Mouse (Mus musculus): ENCODE data around the gene Map3k5. TPM values are rescaled to one million over a fixed set of nuclear protein-coding genes. Genes with fewer than 3 reads are reported as not detected.
"Not testable (repeated sequence)": the region's sequence is repeated elsewhere in the genome, so short reads cannot be mapped to it uniquely, and the experiment has no call there.

Map3k5 gene
- total RNA-seq, 2 experiments from 2014 or later = 22.6 to 23.5 TPM

DNA sequence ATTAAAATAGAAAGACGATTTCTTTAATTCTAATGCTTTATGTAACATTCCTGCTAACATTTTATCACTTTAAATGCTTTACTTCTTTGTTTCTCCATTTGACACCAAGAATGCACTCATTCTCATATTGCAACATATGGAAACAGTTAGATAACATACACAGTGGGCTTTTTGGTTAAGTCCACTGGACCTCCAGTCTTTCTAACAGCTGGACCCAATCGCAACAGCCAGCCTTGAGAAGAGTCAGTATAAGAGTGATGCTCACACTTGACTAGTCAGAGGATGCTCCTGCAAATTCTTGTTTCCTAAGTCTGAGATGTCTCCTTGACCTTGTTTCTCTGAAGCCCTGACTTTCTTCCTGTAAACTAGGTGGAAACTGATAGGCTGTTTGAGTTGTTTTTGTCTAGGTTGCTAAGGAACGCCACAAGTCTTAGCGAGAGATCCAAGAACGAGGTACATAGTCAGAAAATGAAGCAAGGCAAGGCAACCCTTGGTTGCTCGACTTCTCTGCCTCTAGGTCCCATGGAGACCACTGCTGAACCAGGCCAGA lies 26.6 kb downstream of the Map3k5 start:
- DNase-seq (ENCODE audit: extremely low spot score in 1 of 2, low spot score in 1 of 2) = no peak

DNA sequence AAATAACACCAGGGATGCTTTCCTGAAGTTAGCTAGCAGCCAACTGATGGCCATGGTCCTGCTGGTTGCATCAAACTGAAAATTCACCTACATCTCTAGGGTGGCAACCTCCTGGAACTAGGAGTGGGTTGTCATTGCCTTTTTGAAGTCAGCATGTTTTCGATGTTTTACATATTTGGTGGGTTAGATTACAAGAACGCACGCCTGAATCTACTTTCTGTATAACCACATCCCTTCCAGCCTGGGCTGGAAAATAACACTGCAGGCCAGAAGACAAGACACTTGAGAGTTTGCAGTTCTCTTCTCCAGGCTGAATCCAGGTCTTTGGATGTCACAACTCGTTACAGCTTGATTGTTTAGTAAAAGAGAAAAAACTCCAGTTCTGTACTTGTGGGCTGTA lies 28.5 kb downstream of the Map3k5 start:
- no peak for DNase-seq (ENCODE audit: extremely low spot score in 1 of 2, low spot score in 1 of 2)

GRCm38 (mm10) chr10:19963206-19963605 lies 28.9 kb downstream of the Map3k5 start:
- DNase-seq (ENCODE audit: extremely low spot score in 1 of 2, low spot score in 1 of 2) = no peak

DNA sequence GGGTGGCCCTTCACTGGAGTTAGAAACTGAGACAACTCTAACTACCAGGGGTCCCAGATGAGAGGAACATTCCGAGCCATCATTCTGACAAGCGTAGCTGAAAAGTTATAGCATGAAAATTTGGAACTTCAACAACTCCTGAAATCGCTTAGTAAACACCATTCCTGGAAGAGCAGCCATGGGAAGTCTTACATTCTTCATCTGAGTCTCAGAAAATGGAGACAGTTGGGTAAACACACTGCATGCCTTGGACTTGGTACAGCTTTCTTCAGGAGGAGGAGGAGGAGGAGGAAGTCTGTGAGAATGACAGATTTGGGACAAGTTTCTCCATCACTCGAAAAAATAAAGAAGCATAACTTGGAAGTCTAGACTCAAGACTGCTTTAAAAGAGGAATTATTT lies 29.8 kb downstream of the Map3k5 start:
- no peak for DNase-seq (ENCODE audit: extremely low spot score in 1 of 2, low spot score in 1 of 2)

DNA sequence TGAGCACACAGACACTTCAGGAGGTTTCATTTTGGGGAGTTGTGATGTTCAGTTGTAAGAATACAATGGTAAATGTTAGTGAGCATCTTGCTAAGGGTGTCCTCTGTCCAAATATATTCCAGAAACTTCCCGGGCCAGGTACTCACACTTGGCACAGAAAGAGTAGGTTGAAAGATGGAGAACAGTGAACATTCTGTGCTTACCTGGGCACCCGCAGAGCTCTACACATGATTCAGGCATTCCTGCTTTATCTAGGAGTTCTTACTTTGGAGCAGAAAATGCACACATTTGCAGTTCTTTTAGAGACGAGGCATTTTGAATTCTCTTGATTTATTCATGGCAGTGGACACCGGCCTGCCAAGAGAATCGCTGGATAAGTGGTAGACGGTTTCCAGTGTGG lies 32.3 kb downstream of the Map3k5 start:
- DNase-seq (ENCODE audit: extremely low spot score in 1 of 2, low spot score in 1 of 2) = no peak

DNA sequence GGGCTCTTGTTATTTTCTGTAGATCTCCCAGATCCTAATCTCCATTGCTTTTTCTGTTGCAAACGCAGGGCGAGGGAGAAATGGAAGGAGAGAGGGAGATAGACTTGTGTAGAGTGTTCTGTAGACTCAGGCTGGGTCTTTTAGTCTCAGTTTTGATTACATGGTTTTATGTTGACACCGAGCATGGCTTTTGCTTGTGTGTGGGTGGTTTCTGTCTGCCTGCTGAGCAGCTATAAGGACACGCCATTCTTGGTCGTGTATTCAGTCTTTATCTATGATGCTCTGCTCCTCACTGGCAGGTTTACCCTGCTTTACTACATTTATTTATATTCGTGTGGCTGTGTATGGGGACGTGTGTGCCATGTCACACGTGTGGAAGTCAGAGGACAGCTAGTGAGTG lies 34.2 kb downstream of the Map3k5 start:
- no peak for DNase-seq (ENCODE audit: extremely low spot score in 1 of 2, low spot score in 1 of 2)

GRCm38 (mm10) chr10:19969831-19970460 lies 35.7 kb downstream of the Map3k5 start:
- no peak for DNase-seq (ENCODE audit: extremely low spot score in 1 of 2, low spot score in 1 of 2)

- not testable (repeated sequence) for DNase-seq (ENCODE audit: extremely low spot score in 1 of 2, low spot score in 1 of 2)
Observed at GRCm38 (mm10) chr10:19971491-19971890, 37.2 kb downstream of the Map3k5 start.

GRCm38 (mm10) chr10:19973321-19974108 lies 39.2 kb downstream of the Map3k5 start:
- DNase-seq (ENCODE audit: extremely low spot score in 1 of 2, low spot score in 1 of 2) = no peak

- DNase-seq (ENCODE audit: extremely low spot score in 1 of 2, low spot score in 1 of 2) = no peak
Observed at GRCm38 (mm10) chr10:19977557-19977956, 43.3 kb downstream of the Map3k5 start.

- DNase-seq (ENCODE audit: extremely low spot score in 1 of 2, low spot score in 1 of 2) = no peak
Observed at GRCm38 (mm10) chr10:19978662-19979199, 44.5 kb downstream of the Map3k5 start.

GRCm38 (mm10) chr10:19987736-19988135 lies 53.5 kb downstream of the Map3k5 start:
- DNase-seq (ENCODE audit: extremely low spot score in 1 of 2, low spot score in 1 of 2) = peak in 1 of 2 experiments; percentile 7

GRCm38 (mm10) chr10:19989986-19990385 lies 55.7 kb downstream of the Map3k5 start:
- DNase-seq (ENCODE audit: extremely low spot score in 1 of 2, low spot score in 1 of 2) = no peak

GRCm38 (mm10) chr10:19990638-19991037 lies 56.4 kb downstream of the Map3k5 start:
- DNase-seq (ENCODE audit: extremely low spot score in 1 of 2, low spot score in 1 of 2) = no peak

GRCm38 (mm10) chr10:19991237-19991865 lies 57.1 kb downstream of the Map3k5 start:
- no peak for DNase-seq (ENCODE audit: extremely low spot score in 1 of 2, low spot score in 1 of 2)

GRCm38 (mm10) chr10:19991866-19992252 lies 57.6 kb downstream of the Map3k5 start:
- no peak for DNase-seq (ENCODE audit: extremely low spot score in 1 of 2, low spot score in 1 of 2)

DNA sequence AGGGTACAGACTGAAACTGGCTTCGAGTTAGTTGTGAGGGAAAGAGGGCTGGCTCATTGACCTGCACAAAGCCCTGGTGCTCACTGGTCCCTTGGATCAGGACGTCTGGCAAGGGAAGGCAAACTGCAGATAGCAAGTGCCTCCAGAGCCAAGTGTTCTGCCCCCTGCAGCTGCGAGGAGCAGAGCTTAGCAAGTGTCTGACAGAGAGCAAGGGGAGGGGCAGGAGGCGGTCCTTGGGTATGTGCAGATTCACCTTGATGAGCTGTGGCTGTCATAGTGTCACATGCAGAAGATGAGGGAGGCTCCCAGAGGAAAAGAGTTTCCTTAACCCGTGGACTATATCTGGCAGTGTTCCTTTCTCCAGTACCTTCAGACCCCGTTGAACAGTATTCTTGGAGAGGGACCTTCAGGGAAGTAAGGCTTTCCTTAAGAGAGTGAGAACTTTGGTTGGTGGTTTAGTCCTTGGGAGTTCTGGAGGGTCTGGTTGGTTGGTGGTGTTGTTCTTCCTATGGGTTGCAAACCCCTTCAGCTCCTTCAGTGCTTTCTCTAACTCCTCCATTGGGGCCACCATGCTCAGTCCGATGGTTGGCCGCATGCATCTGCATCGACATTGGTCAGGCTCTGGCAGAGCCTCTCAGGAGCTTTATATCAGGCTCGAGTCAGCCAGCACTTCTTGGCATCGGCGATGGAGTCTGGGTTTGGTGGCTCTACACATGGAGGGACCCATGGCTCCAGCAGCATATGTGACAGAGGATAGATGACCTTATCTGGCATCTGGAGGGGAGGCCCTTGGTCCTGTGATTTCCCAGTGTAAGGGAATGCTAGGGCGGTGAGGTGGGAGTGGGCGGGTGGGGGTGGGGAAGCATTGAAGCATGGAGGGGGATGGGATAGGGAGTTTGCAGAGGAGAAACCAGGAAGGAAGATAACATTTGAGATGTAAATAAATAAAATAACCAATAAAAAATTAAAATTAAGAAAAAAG lies 60.5 kb downstream of the Map3k5 start:
- DNase-seq (ENCODE audit: extremely low spot score in 1 of 2, low spot score in 1 of 2) = no peak

GRCm38 (mm10) chr10:19996151-19996550 lies 61.9 kb downstream of the Map3k5 start:
- DNase-seq (ENCODE audit: extremely low spot score in 1 of 2, low spot score in 1 of 2) = no peak

DNA sequence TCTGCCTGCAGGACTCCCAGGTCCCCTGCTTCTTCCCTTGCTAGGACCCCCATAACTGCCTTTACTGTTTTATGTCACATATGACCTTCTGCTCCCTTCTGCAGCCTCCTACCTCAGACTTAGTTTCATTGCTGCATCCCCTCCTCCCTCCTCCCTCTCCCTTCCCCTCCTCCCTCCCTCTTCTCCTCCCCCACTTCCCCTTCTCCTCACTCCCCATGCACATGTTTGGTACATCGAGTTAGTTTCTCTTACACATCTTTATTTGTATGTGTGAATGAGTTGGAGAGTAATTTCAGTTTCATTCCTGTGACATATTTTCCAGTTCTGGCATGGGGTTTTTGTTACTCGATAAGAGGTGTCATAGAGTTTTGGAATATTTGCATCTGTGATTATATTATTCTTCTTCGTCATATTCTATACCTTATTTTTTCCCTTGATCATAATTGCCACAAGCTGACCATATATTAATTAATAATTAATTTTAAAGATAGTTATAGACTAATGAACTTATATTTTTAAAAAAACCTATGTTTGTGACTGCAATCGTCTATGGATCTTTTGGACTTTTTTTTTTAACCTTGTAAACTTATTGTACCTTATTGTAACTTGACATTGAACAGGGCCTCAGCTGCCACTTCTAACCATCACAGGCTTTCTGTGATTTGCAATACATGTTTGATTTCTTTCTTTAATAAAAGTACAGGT lies 65.6 kb downstream of the Map3k5 start:
- no peak for DNase-seq (ENCODE audit: extremely low spot score in 1 of 2, low spot score in 1 of 2)
